Mouse (Mus musculus) c-Kit-positive CD71-positive TER-119-positive erythroid progenitor cells, embryonic 14.5 days (primary cell): ENCODE measurements around the gene Mylk3.

Experiments used
- DNase-seq: peaks from one replicate; pipeline ENCODE4 v3.0.0-alpha.2; 2013; ENCODE audit warnings: low spot score

Mylk3 gene

DNA sequence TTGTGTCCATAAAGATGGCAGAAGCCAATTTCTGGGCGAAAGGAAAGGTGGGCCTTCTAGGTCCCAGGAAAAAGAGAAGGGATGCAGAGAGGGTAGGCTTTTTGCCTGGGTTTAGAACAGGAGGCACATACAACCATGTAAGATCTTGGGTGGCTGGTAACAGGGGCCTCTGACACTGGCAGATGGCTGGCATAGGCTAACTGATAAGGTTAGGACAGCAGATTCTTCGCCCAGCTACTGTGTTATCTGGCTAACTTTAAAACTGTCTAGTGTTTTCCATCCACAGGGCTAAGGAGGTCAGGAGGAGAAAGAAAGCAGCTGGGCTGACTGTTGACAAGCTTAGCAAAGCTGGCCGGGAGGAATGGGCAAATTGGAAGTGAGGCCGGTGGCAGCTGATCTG is 67.6 kb downstream of the Mylk3 start:
- DNase-seq: peak; percentile 76

DNA sequence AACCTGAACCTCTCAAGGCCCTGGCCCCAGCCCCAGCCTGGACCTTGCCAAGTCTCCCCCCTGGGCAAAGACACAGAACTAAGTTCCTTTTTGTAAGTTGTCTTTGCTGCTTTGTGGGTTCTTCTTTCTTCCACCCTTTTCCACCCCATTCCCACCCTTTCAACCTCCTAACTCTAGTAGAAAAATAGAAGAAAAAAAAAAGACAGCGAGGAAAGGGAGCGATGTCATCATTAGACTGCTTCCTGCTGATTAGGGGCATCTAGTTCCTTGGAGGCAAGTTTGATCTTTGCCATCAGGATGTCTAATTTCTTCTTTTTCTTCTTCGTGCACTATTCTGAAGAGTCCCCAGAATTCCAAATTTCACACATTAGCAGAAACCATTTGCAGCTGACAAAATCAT is 73.1 kb downstream of the Mylk3 start:
- DNase-seq: no peak

DNA sequence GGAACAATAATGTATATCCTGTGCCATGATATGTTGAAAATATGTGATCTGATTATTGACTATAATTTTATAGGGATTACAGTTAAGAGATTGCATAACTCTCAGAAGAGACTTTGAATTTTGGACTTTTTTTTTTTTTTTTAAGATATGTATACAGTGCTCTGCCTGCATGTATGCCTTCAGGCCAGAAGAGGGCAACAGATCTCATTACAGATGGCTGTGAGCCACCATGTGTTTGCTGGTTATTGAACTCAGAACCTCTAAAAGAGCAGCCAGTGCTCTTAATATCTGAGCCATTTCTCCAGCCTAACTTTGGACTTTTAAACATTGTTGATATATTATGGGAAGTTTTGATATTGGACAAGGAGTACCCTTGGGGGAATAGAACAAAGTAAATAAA is 74.4 kb downstream of the Mylk3 start:
- DNase-seq: no peak

DNA sequence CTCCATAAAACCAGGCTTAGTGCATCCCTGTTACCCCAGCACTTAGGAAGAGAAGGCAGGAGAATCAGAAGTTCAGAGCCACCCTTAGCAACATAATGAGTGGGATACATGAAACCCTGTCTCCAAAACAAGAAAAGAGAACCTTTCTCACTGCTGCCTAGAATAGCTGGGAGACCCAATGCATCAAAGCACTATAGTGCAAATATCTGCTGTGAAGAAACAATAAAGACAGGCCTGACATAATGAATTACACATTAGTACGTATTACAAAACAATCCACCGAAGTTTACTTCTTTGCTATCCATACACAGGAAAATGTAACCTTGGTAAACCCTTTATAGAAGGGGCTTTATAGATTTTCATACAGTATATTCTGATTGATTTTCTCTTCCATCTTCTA is 77.6 kb downstream of the Mylk3 start:
- no peak for DNase-seq

DNA sequence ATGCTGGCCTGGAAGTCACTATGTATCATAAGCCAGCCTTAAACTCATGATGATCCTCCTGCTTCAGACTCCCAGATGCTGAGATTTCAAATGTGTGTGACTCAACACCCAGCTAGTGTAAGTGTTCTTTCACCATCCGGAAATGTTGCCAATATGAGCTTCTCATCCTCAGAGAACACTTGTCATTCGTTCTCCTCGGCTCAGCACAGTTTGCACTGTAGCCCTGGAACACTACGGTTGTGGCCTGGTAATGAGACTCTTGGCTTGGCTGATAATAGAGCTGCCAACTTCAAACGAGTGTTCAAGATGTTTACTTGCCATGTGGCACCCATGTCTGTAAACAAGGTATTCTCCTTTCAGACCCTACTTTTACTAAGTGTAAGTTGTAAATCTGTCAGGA is 82.6 kb downstream of the Mylk3 start:
- no peak for DNase-seq

DNA sequence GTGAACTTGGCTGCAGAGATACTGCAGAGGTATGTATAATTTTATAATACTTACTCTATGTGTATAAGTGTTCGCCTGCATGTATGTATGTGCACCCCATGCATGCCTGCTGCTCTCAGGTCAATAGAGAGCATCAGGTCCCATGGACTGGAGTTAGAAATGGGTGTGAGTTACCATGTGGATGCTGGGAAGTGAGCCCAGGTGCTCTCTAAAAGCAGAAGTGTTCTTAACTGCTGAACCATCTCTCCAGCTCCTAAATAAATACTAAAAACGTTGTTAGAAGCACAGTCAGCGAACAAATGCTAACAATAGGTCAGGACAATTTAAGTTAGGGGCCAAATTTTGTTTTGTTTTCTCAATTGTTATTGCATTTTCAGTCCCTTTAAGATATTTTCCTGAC is 83.2 kb downstream of the Mylk3 start:
- DNase-seq: no peak

- DNase-seq: no peak
Observed at GRCm38 (mm10) chr8:85301941-85302340, 84.2 kb downstream of the Mylk3 start.

GRCm38 (mm10) chr8:85299434-85300077 is 86.6 kb downstream of the Mylk3 start, which contains the start of the genes Orc6 and Vps35:
Gene Orc6 (plus strand): TSS chr8:85299632.
Gene Vps35 (minus strand): TSS chr8:85299802.
- DNase-seq: peak; percentile 98

DNA sequence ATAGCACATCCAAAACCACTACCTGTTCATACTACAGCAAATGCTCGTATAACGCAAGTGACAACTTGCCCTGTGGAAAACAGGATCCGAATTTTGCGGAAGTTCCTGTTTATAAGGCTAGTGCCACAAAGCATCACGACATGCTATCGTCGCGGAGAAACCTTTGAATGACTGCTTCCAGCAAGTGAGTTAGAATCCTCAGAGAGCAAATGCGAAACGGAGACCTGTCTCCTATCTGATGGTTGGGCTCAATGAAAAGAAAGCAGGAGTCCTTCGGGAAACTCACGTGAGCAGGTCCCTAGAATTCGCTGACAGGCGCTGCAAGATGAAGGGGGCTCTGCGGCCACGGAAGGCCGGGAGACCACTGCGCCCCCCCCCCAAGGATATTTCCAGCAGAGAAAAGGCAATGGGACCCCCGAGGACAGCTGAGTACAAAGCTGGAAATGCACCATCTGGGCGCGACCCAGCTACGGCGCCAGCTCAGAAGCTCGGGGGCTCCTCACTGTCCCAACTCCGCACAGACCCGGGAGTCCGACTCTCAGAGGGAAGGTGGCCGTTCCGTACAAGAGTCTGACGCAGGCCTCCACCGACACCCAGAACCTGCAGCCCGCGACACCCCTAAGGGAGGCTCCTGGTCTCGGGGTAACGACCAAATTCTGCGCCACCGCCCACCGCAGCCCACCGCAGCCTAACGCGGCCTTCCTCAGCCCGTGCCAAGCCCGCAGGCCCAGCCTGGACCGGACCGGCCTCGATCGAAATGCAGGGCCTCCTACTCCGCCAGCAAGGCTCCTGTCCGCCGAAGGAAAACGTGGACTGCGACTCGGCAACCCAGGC is 87.3 kb downstream of the Mylk3 start:
- peak; percentile 55 for DNase-seq

DNA sequence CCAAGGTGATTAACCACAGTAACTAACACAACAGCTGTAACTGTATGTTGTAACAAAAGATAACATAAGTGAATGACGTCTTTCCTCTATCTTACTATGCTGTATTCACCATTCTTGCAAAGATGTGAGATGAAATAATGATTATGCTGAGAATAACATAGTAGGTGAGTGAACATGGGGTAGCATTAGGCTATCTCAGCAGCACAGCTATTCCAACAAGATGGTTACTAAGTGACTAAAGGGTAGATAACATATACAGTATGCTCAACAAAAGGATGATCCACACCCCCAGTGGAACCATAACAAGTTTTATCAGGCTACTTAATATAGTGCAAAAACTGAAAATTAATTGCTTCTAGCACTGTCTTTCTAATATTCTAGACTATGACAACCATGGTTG is 99.3 kb downstream of the Mylk3 start:
- no peak for DNase-seq
